Mouse (Mus musculus) midbrain, embryonic 16.5 days (tissue): Measurements from ENCODE around the gene Wfdc18. TPM values are rescaled to one million over a fixed set of nuclear protein-coding genes. Genes with fewer than 3 reads are reported as not detected.

Source experiments
- ATAC-seq: fragments of 200-750 bp; cut with Nextera tagmentation; 2 replicates; pipeline ENCODE4 v1.8.0; 2017; ENCODE audit warnings: moderate TSS enrichment
- H3K27ac ChIP-seq: fragments of 300-500 bp; sonication (generic); 2 replicates; pipeline ENCODE4 v1.5.1; 2014; ENCODE audit warnings: mild to moderate bottlenecking, low read length, mixed read lengths
- H3K27me3 ChIP-seq: fragments of 300-500 bp; sonication (generic); 2 replicates; pipeline ENCODE4 v1.6.1; 2014; ENCODE audit warnings: low read depth, low read length, mixed read lengths; ENCODE audit not compliant: control insufficient read depth, insufficient read depth
- H3K36me3 ChIP-seq: fragments of 300-500 bp; sonication (generic); 2 replicates; pipeline ENCODE4 v1.6.1; 2014; ENCODE audit warnings: mild to moderate bottlenecking, low read length, moderate library complexity, mixed read lengths; ENCODE audit not compliant: control insufficient read depth, insufficient read depth
- H3K4me1 ChIP-seq: fragments of 300-500 bp; sonication (generic); 2 replicates; pipeline ENCODE4 v1.6.1; 2014; ENCODE audit warnings: mild to moderate bottlenecking, low read length, mixed read lengths; ENCODE audit not compliant: control insufficient read depth, insufficient read depth
- H3K4me2 ChIP-seq: fragments of 300-500 bp; sonication (generic); 2 replicates; pipeline ENCODE4 v1.6.1; 2014; ENCODE audit warnings: mild to moderate bottlenecking, low read length, mixed read lengths
- H3K4me3 ChIP-seq: fragments of 300-500 bp; sonication (generic); 2 replicates; pipeline ENCODE4 v1.5.1; 2014; ENCODE audit warnings: low read depth, mild to moderate bottlenecking, low read length, moderate library complexity, mixed read lengths
- H3K9ac ChIP-seq: fragments of 300-500 bp; sonication (generic); 2 replicates; pipeline ENCODE4 v1.6.1; 2014; ENCODE audit warnings: low read depth, low read length, mixed read lengths
- H3K9me3 ChIP-seq: fragments of 300-500 bp; sonication (generic); replicated peaks from 2 replicates; pipeline ENCODE4 v1.6.1; 2014; ENCODE audit warnings: mild to moderate bottlenecking, low read length, mixed read lengths; ENCODE audit not compliant: control insufficient read depth, poor library complexity, severe bottlenecking
- WGBS: fragments of 180-500 bp; shearing (Covaris S2); extraction: QIAGEN DNeasy Blood & Tissue Kit; methylation state at CpG from one replicate; pipeline ENCODE4 v1.1.7; 2014; 5-methylcytosine and 5-hydroxymethylcytosine counted together
- polyA plus RNA-seq: library from polyadenylated mRNA; unstranded; fragments of >200 nt; fragmentation: Nextera tagmentation; extraction: Ambion mirVana; gene quantifications from 2 replicates; pipeline ENCODE4 v1.2.1, GENCODE M21; 2015

Gene Wfdc18
- polyA plus RNA-seq, 1 experiment from 2014 or later: not detected

DNA sequence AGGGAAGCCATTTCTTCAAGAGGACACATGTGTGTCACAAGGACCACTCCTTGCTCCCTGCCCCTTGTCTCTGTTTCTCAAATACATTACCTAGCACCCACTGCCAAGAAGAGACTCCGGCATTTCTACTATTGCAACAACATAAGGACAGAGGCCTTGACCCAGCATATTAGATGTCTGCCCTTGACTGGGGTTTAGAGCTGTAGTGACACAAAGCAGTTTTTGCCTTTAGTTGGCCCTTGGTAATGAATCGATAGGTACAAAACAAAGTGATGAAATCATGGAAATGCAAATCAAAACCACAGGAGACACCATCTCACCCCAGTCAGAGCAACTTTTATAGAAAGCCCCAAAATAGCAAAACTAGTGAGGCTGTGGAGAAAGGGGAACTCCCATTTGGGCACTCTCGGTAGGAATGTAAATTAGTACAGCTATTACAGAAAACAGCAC, 28.3 kb downstream of the Wfdc18 start:
- no peak overlapping the region for H3K27ac ChIP-seq
- no peak overlapping the region for H3K4me3 ChIP-seq
- H3K27me3 ChIP-seq: peaks cover 7% of the 10 kb centered on the region
- no peak overlapping the region for H3K4me2 ChIP-seq
- H3K9me3 ChIP-seq: peaks cover 6% of the 10 kb centered on the region; the same call in 1 of the 2 replicates
- H3K9ac ChIP-seq: no peak overlapping the region
- ATAC-seq: no peak
- no peaks in the 10 kb centered on the region for H3K36me3 ChIP-seq
- 87% methylated on average over 3 of the region's 3 CpGs for WGBS
- no peaks in the 10 kb centered on the region for H3K4me1 ChIP-seq

DNA sequence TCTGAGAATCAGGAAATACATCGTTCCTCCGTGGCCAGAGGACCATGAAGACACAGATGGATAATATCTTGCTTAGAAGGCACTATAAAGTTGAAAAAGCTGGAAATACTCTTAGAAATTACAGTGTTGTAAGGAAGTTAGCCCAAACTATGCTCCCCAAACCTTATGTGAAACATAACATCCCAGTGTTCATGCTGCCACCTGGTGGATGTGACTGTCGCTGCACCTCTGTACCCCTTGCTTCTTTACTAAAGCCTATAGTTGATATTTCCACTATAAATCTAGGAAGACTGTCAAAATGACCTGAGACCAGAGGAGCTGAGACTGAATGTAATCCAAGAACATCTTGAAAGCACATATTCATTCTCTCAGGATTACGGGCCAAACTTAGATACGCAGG, 30.4 kb downstream of the Wfdc18 start:
- no peaks in the 10 kb centered on the region for H3K36me3 ChIP-seq
- no peak overlapping the region for H3K4me2 ChIP-seq
- H3K27ac ChIP-seq: no peak overlapping the region
- WGBS: 29% methylated on average over 5 of the region's 5 CpGs
- no peak overlapping the region for H3K4me3 ChIP-seq
- peaks cover 7% of the 10 kb centered on the region for H3K27me3 ChIP-seq
- H3K4me1 ChIP-seq: no peaks in the 10 kb centered on the region
- ATAC-seq: no peak
- 0 out of 2 replicates have a peak, but pooled peaks cover under 1% of the 10 kb centered on the region for H3K9me3 ChIP-seq
- H3K9ac ChIP-seq: no peak overlapping the region

DNA sequence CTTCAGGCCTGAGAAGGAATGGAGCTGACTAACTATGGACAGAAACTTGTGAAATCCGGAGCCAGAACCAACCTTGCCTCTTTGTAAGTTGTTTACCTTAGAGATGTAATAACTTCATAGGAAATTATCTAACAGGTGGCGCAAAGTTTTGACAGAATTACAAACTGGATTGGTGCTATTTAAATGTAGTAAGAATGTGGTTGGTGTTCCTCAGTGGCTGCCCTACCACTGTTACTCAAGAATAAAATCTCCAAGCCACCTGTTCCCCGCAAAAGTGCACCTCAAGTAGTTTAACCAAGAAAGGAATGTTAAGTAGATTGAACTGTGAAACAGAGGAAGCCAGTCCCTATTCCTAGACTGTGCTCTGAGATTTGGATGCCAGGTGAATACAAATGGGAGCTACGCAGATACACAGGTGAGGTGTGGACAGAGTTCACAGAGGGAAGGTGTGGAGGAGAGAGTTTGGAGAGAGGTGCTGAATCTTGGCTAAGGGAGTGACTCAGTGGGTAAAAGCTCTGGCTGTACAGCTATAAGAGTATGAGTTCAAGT, 31.7 kb downstream of the Wfdc18 start:
- no peak overlapping the region for H3K4me3 ChIP-seq
- WGBS: 81% methylated on average over 4 of the region's 4 CpGs
- no peaks in the 10 kb centered on the region for H3K9me3 ChIP-seq
- peaks cover 7% of the 10 kb centered on the region for H3K27me3 ChIP-seq
- no peaks in the 10 kb centered on the region for H3K4me1 ChIP-seq
- H3K9ac ChIP-seq: no peak overlapping the region
- no peak for ATAC-seq
- no peak overlapping the region for H3K27ac ChIP-seq
- H3K36me3 ChIP-seq: no peaks in the 10 kb centered on the region
- no peak overlapping the region for H3K4me2 ChIP-seq

DNA sequence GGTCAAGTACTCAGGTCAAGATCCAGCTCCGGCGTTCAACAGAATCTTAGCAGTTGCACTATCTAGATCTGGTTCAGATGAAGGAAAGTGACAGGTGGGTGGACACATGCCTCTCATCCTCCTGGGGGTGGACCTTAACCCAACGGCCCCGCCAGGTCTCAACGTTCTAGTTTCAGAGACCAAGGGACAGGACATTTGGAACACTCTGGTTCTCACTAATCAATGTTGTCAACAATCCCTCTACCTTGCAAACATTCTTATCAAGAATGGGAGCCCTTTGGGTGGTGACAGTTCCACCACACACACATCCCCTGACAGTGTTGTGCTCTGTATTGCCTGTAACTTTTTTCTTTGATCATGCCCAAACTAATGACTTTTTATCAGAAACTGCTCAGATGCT, 33.0 kb downstream of the Wfdc18 start:
- ATAC-seq: no peak
- Histone ChIP-seq H3K9me3 (no peaks in the 10 kb centered on the region), H3K27me3 (peaks cover 9% of the 10 kb centered on the region), H3K4me3 (no peak overlapping the region), H3K9ac (no peak overlapping the region), H3K4me1 (no peaks in the 10 kb centered on the region), H3K27ac (no peak overlapping the region), H3K36me3 (no peaks in the 10 kb centered on the region), H3K4me2 (no peak overlapping the region)
- WGBS: 85% methylated on average over 5 of the region's 5 CpGs

DNA sequence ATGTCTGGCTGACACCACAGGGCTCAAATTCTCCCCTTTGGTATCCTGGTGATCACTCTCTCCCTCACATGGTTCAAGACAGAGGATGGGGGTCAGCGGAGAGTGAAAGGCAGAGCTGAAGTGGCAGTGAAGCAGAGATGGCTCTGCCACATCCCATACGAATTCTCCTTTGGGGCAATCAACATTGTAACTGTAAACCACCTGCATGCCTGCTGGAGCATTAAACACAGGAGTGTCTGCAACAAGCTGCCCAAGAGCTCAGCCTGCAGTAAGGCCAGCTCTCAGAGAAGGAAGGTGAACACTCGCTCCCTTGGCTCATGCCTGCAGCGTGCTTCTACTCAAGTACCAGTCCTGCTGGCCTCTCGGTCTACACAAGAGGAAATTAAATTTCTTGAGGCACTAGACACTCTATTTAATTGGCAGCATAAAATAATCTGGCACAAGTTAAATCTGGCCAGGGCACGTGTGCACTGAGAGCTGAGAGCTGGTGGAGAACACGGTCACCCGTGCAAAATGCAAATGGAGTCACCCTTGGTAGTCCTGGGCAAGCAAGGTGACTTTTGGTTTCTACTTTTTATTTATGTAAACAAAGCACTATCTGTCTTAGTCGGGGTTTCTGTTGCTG, 34.0 kb downstream of the Wfdc18 start:
- Histone ChIP-seq H3K4me3 (no peak overlapping the region), H3K27ac (no peak overlapping the region), H3K4me1 (no peaks in the 10 kb centered on the region), H3K4me2 (no peak overlapping the region), H3K36me3 (no peaks in the 10 kb centered on the region), H3K9ac (no peak overlapping the region), H3K27me3 (peaks cover 12% of the 10 kb centered on the region), H3K9me3 (no peaks in the 10 kb centered on the region)
- 74% methylated on average over 9 of the region's 9 CpGs for WGBS
- ATAC-seq: no peak

DNA sequence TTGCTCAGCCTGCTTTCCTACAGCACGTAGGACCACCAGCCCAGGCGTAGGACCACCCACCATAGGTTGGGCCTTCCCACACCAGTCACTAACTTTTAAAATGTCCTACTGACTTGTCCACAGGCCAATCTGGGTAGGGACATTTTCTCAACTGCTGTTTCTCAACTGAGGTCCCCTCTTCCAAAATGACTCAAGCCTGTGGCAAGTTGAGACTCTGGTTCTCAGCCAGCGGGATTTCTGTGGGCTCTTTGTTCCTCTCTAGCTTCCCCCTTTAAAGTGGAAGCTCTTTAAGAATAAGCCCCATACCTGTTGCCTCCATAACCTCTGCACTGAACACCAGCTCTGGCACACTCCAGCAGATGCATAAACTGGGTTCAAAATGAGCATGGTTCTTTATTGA, 34.7 kb downstream of the Wfdc18 start:
- WGBS: 94% methylated on average over 3 of the region's 3 CpGs
- no peak for ATAC-seq
- Histone ChIP-seq H3K27me3 (peaks cover 16% of the 10 kb centered on the region), H3K9ac (no peak overlapping the region), H3K9me3 (no peaks in the 10 kb centered on the region), H3K4me3 (no peak overlapping the region), H3K4me2 (no peak overlapping the region), H3K4me1 (no peaks in the 10 kb centered on the region), H3K27ac (no peak overlapping the region), H3K36me3 (no peaks in the 10 kb centered on the region)

DNA sequence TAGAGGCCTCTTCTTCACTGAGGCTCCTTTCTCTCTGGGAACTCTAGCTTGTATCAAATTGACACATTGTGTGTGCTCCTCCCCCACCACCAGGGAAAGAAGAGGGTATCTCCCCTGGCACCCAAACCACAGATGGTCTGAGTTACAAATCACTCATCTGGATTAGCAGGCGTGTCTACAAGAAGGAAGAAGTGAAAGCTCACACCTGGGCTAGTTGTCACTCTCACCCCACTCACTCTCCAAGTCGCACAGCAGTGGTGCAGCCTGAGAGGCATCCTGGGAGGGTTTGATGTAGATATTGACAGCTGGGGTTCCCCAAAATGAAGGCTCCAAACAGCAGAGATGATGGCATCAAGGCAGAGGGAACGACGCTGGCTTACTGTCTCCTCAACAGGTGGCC, 37.3 kb downstream of the Wfdc18 start:
- H3K4me3 ChIP-seq: no peak overlapping the region
- no peak for ATAC-seq
- H3K27ac ChIP-seq: no peak overlapping the region
- H3K4me2 ChIP-seq: no peak overlapping the region
- no peaks in the 10 kb centered on the region for H3K4me1 ChIP-seq
- H3K9ac ChIP-seq: no peak overlapping the region
- WGBS: 87% methylated on average over 4 of the region's 4 CpGs
- peaks cover 16% of the 10 kb centered on the region for H3K27me3 ChIP-seq
- no peaks in the 10 kb centered on the region for H3K9me3 ChIP-seq
- H3K36me3 ChIP-seq: no peaks in the 10 kb centered on the region

DNA sequence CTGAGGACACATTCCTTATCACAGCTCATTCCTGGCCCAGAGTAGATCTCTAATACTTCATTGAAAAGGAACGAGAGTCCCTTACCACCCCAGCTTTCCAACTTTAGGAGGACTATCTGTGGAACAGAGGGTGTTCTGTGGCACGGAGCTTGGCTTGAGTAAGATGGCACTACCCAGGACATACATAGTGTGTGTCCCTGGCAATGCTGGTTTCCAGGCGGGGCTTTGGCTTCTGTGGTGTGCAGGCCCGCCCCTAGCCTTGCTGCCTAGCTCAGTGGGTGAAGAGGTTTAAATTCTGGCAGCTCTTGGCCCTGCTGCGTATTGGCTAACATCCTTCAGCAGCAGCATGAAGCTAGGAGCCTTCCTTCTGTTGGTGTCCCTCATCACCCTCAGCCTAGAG, 37.9 kb downstream of the Wfdc18 start, which contains the start of gene Wfdc21:
Gene Wfdc21 (plus strand): TSS at position 260 of the 400 bp plus-strand sequence.
- Histone ChIP-seq H3K4me3 (no peak within 1 kb of the TSS), H3K9ac (no peak within 1 kb of the TSS), H3K4me1 (no peaks in the 10 kb centered on the region), H3K36me3 (no peaks in the 10 kb centered on the region), H3K4me2 (no peak within 1 kb of the TSS), H3K27me3 (peaks cover 14% of the 10 kb centered on the region), H3K27ac (no peak within 1 kb of the TSS), H3K9me3 (no peaks in the 10 kb centered on the region)
- ATAC-seq: no peak
- 83% methylated on average over 5 of the region's 5 CpGs for WGBS

DNA sequence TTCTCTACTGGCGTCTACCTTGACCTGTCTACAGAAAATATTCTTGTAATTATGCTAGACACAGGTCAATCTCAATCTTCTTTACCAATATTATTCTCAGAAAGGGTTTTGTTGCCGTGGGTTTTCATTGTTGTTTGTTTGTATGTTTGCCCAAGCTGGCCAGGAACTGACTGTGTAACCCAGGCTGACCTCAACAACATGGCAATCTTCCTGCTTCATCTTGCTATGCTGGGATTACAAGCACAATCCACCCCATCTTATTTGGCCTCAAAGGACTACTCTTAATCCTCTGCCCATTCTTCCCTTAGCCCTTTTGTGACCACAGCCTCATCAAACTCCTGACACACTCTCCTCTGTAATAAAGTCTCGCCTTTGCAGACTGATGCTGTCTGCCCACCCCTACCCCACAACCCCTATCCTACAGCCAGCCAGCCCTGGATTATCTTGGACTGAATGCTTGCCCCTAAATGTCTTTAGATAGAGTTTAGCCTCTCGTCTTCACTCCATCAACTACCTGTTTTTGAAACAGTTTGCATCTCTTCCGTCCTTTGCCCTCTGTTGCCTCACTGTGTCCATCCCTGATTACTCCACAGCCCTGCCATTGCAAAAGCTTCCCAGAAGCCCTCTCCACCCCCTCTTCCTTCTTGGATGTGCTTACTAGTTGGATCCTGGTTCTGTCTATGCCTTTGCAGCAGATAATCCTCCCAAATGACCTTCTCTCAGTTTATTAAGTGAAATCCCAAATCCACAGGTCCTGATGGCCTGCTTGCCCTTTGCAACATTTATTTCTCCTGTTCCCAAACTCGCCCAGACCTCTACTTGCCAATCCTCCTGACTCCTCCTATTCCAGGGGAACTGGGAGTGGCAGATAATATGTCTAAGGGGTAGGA, 38.8 kb downstream of the Wfdc18 start:
- Histone ChIP-seq H3K27me3 (peaks cover 20% of the 10 kb centered on the region), H3K27ac (no peak overlapping the region), H3K36me3 (no peaks in the 10 kb centered on the region), H3K4me3 (no peak overlapping the region), H3K4me2 (no peak overlapping the region), H3K9ac (no peak overlapping the region), H3K9me3 (no peaks in the 10 kb centered on the region), H3K4me1 (no peaks in the 10 kb centered on the region)
- 58% methylated on average over 6 of the region's 6 CpGs for WGBS
- ATAC-seq: no peak
